Mouse (Mus musculus) olfactory bulb, adult 2 months (tissue): ENCODE data around the gene Ankrd53. TPM values are rescaled to one million over a fixed set of nuclear protein-coding genes. Genes with fewer than 3 reads are reported as not detected.

Source experiments
- H3K27ac ChIP-seq: fragments of 200-500 bp; 2 replicates; pipeline ENCODE4 v1.5.1; 2012; ENCODE audit warnings: low read depth, low read length; ENCODE audit not compliant: insufficient read depth
- H3K4me1 ChIP-seq: fragments of 200-500 bp; 2 replicates; pipeline ENCODE4 v1.6.1; 2012; ENCODE audit warnings: low read length; ENCODE audit not compliant: control insufficient read depth, insufficient read depth
- H3K4me3 ChIP-seq: fragments of 200-500 bp; 2 replicates; pipeline ENCODE4 v1.5.1; 2012; ENCODE audit warnings: mild to moderate bottlenecking, low read depth, low read length, moderate library complexity; ENCODE audit not compliant: insufficient read depth
- CTCF ChIP-seq: fragments of 200-500 bp; IDR thresholded peaks from 2 replicates; pipeline ENCODE4 v1.5.1; 2012; ENCODE audit warnings: low read depth, mild to moderate bottlenecking, low read length, moderate library complexity; ENCODE audit not compliant: insufficient read depth
- POLR2A ChIP-seq: fragments of 200-500 bp; IDR thresholded peaks from 2 replicates; pipeline ENCODE4 v1.6.1; 2012; ENCODE audit warnings: mild to moderate bottlenecking, low read depth, low read length, moderate library complexity; ENCODE audit not compliant: insufficient read depth
- WGBS: fragments of 180-500 bp; shearing (Covaris S2); methylation state at CpG from one replicate; pipeline ENCODE4 v1.1.7; 2018; 5-methylcytosine and 5-hydroxymethylcytosine counted together
- polyA plus RNA-seq: library from polyadenylated mRNA; stranded (reverse); fragments of >200 nt; gene quantifications from 2 replicates; pipeline ENCODE4 v1.2.4, GENCODE M21; 2012; ENCODE audit warnings: low replicate concordance; ENCODE audit not compliant: missing spikeins, insufficient read depth, insufficient read length

The Ankrd53 gene
- not detected in 2 replicates for polyA plus RNA-seq

- Histone ChIP-seq H3K4me3 (no peak within 1 kb of the TSS), H3K4me1 (peaks cover 11% of the 10 kb centered on the region; the same call in 1 of the 2 replicates), H3K27ac (no peak within 1 kb of the TSS)
- TF ChIP-seq POLR2A (no peak), CTCF (no peak)
- WGBS: 66% methylated on average over 6 of the region's 6 CpGs
Measured at GRCm38 (mm10) chr6:83762344-83762743, at the start of gene Ankrd53. Gene Ankrd53 (plus strand): TSS chr6:83762644.

GRCm38 (mm10) chr6:83713271-83714136 lies 48.9 kb upstream of the Ankrd53 start:
- no peak; the same call in 1 of the 2 replicates for TF ChIP-seq CTCF
- no peak for TF ChIP-seq POLR2A
- Histone ChIP-seq H3K27ac (no peak overlapping the region), H3K4me1 (peaks cover 11% of the 10 kb centered on the region), H3K4me3 (no peak overlapping the region)
- 9% methylated on average over 12 of the region's 12 CpGs for WGBS

- TF ChIP-seq POLR2A (no peak), CTCF (no peak)
- no peak overlapping the region for H3K4me3 ChIP-seq
- H3K27ac ChIP-seq: no peak overlapping the region
- H3K4me1 ChIP-seq: peaks cover 11% of the 10 kb centered on the region
- WGBS: 4% methylated on average over 34 of the region's 34 CpGs
Measured at GRCm38 (mm10) chr6:83714221-83715123, 48.0 kb upstream of the Ankrd53 start.

GRCm38 (mm10) chr6:83715461-83716196 lies 46.8 kb upstream of the Ankrd53 start:
- Histone ChIP-seq H3K4me1 (peaks cover 11% of the 10 kb centered on the region), H3K4me3 (no peak overlapping the region), H3K27ac (no peak overlapping the region)
- WGBS: 5% methylated on average over 30 of the region's 30 CpGs
- no peak for TF ChIP-seq POLR2A
- TF ChIP-seq CTCF: no peak

- H3K27ac ChIP-seq: no peak overlapping the region
- WGBS: 4% methylated on average over 8 of the region's 8 CpGs
- no peak overlapping the region for H3K4me3 ChIP-seq
- TF ChIP-seq POLR2A: no peak
- TF ChIP-seq CTCF: no peak
- H3K4me1 ChIP-seq: peaks cover 2% of the 10 kb centered on the region; the same call in 1 of the 2 replicates
Measured at GRCm38 (mm10) chr6:83717026-83717425, 45.4 kb upstream of the Ankrd53 start.

- 19% methylated on average over 6 of the region's 6 CpGs for WGBS
- Histone ChIP-seq H3K27ac (no peak overlapping the region), H3K4me1 (no peaks in the 10 kb centered on the region), H3K4me3 (no peak overlapping the region)
- no peak for TF ChIP-seq POLR2A
- TF ChIP-seq CTCF: no peak
Measured at GRCm38 (mm10) chr6:83722526-83722925, 39.9 kb upstream of the Ankrd53 start.

- H3K4me1 ChIP-seq: no peaks in the 10 kb centered on the region
- no peak overlapping the region for H3K27ac ChIP-seq
- H3K4me3 ChIP-seq: no peak overlapping the region
- no peak for TF ChIP-seq CTCF
- TF ChIP-seq POLR2A: no peak
- 40% methylated on average over 4 of the region's 4 CpGs for WGBS
Measured at GRCm38 (mm10) chr6:83727178-83727577, 35.3 kb upstream of the Ankrd53 start.

- Histone ChIP-seq H3K27ac (no peak overlapping the region), H3K4me3 (no peak overlapping the region), H3K4me1 (no peaks in the 10 kb centered on the region)
- 93% methylated on average over 3 of the region's 3 CpGs for WGBS
- TF ChIP-seq POLR2A (no peak), CTCF (no peak)
Measured at GRCm38 (mm10) chr6:83728488-83728887, 34.0 kb upstream of the Ankrd53 start.
